Mouse (Mus musculus): ENCODE results near the gene Tpd52l2. TPM values are rescaled to one million over a fixed set of nuclear protein-coding genes. Genes with fewer than 3 reads are reported as not detected.
A peak's percentile ranks its signal among the peaks of the same experiment; 100 is the strongest.

Tpd52l2 gene
- total and polyA plus RNA-seq, 2 experiments = 18.8 to 27.1 TPM

GRCm38 (mm10) chr2:181497548-181497875 lies 570 bp downstream of the Tpd52l2 start:
- H3K36me3 ChIP-seq (ENCODE audit: control insufficient read depth, insufficient read depth, low read length) = peaks cover 21% of the 10 kb centered on the region
- H3K4me3 ChIP-seq (ENCODE audit: insufficient read depth, low read depth, low read length) = peak overlapping the region; percentile 91
- H3K9ac ChIP-seq (ENCODE audit: low read depth, low read length) = peak overlapping the region; percentile 95
- TF ChIP-seq CTCF (IDR thresholded peaks at IDR 0.05; ENCODE audit: low read depth, low read length) (0 out of 2 replicates have a peak, but pooled peaks have one; percentile 2), POLR2A (IDR thresholded peaks at IDR 0.05; ENCODE audit: extremely low read depth, insufficient read depth, low read length) (no peak)
- peak overlapping the region; percentile 93 for H3K27ac ChIP-seq (replicated peaks; ENCODE audit: insufficient read depth, low read depth, low read length)
- H3K4me1 ChIP-seq (ENCODE audit: control insufficient read depth, insufficient read depth, low read length) = peaks cover 4% of the 10 kb centered on the region; the same call in 1 of the 2 replicates
- peaks cover 5% of the 10 kb centered on the region; the same call in 1 of the 2 replicates for H3K79me2 ChIP-seq (ENCODE audit: control insufficient read depth, insufficient read depth, low read length)
- DNase-seq (ENCODE audit: extremely low read depth, low read depth, low spot score) = no peak
- H3K27me3 ChIP-seq (ENCODE audit: control insufficient read depth, insufficient read depth, low read length) = no peaks in the 10 kb centered on the region
- 2% methylated on average over 12 of the region's 12 CpGs for WGBS

GRCm38 (mm10) chr2:181498644-181499043 lies 1.7 kb downstream of the Tpd52l2 start:
- peaks cover 5% of the 10 kb centered on the region; the same call in 1 of the 2 replicates for H3K79me2 ChIP-seq (ENCODE audit: control insufficient read depth, insufficient read depth, low read length)
- WGBS = 42% methylated on average over 4 of the region's 4 CpGs
- H3K36me3 ChIP-seq (ENCODE audit: control insufficient read depth, insufficient read depth, low read length) = peaks cover 27% of the 10 kb centered on the region
- H3K27ac ChIP-seq (replicated peaks; ENCODE audit: insufficient read depth, low read depth, low read length) = no peak overlapping the region
- peaks cover 4% of the 10 kb centered on the region; the same call in 1 of the 2 replicates for H3K4me1 ChIP-seq (ENCODE audit: control insufficient read depth, insufficient read depth, low read length)
- no peak overlapping the region for H3K4me3 ChIP-seq (ENCODE audit: insufficient read depth, low read depth, low read length)
- H3K9ac ChIP-seq (ENCODE audit: low read depth, low read length) = no peak overlapping the region
- TF ChIP-seq CTCF (IDR thresholded peaks at IDR 0.05; ENCODE audit: low read depth, low read length) (no peak), POLR2A (IDR thresholded peaks at IDR 0.05; ENCODE audit: extremely low read depth, insufficient read depth, low read length) (no peak)
- peak; percentile 7 for DNase-seq (ENCODE audit: extremely low read depth, low read depth, low spot score)
- H3K27me3 ChIP-seq (ENCODE audit: control insufficient read depth, insufficient read depth, low read length) = no peaks in the 10 kb centered on the region

- DNase-seq (ENCODE audit: extremely low read depth, low read depth, low spot score) = no peak
- no peak overlapping the region for H3K9ac ChIP-seq (ENCODE audit: low read depth, low read length)
Observed at GRCm38 (mm10) chr2:181509191-181509590, 12.2 kb downstream of the Tpd52l2 start.

GRCm38 (mm10) chr2:181511231-181511630 lies 14.3 kb downstream of the Tpd52l2 start:
- WGBS = 97% methylated on average over 8 of the region's 8 CpGs
- Histone ChIP-seq H3K36me3 (ENCODE audit: control insufficient read depth, insufficient read depth, low read length) (peaks cover 71% of the 10 kb centered on the region), H3K79me2 (ENCODE audit: control insufficient read depth, insufficient read depth, low read length) (peaks cover 3% of the 10 kb centered on the region; the same call in 1 of the 2 replicates), H3K4me1 (ENCODE audit: control insufficient read depth, insufficient read depth, low read length) (no peaks in the 10 kb centered on the region), H3K4me3 (ENCODE audit: insufficient read depth, low read depth, low read length) (no peak overlapping the region), H3K27me3 (ENCODE audit: control insufficient read depth, insufficient read depth, low read length) (no peaks in the 10 kb centered on the region), H3K9ac (ENCODE audit: low read depth, low read length) (no peak overlapping the region), H3K27ac (replicated peaks; ENCODE audit: insufficient read depth, low read depth, low read length) (no peak overlapping the region)
- no peak for TF ChIP-seq CTCF (IDR thresholded peaks at IDR 0.05; ENCODE audit: low read depth, low read length)
- no peak for TF ChIP-seq POLR2A (IDR thresholded peaks at IDR 0.05; ENCODE audit: extremely low read depth, insufficient read depth, low read length)
- DNase-seq (ENCODE audit: extremely low read depth, low read depth, low spot score) = no peak

More at GRCm38 (mm10) chr2:181509191-181509590, 12.2 kb downstream of the Tpd52l2 start:
- WGBS = 96% methylated on average over 2 of the region's 2 CpGs
- Histone ChIP-seq H3K27me3 (ENCODE audit: control insufficient read depth, insufficient read depth, low read length) (no peaks in the 10 kb centered on the region), H3K27ac (replicated peaks; ENCODE audit: insufficient read depth, low read depth, low read length) (no peak overlapping the region), H3K36me3 (ENCODE audit: control insufficient read depth, insufficient read depth, low read length) (peaks cover 66% of the 10 kb centered on the region), H3K4me3 (ENCODE audit: insufficient read depth, low read depth, low read length) (no peak overlapping the region), H3K79me2 (ENCODE audit: control insufficient read depth, insufficient read depth, low read length) (peaks cover 3% of the 10 kb centered on the region; the same call in 1 of the 2 replicates), H3K4me1 (ENCODE audit: control insufficient read depth, insufficient read depth, low read length) (no peaks in the 10 kb centered on the region)
- TF ChIP-seq CTCF (IDR thresholded peaks at IDR 0.05; ENCODE audit: low read depth, low read length) (no peak), POLR2A (IDR thresholded peaks at IDR 0.05; ENCODE audit: extremely low read depth, insufficient read depth, low read length) (no peak)

GRCm38 (mm10) chr2:181519201-181519600 lies 22.3 kb downstream of the Tpd52l2 start:
- no peak overlapping the region; the same call in none of the 2 replicates for H3K27ac ChIP-seq (replicated peaks; ENCODE audit: insufficient read depth, low read depth, low read length)
- TF ChIP-seq POLR2A (IDR thresholded peaks at IDR 0.05; ENCODE audit: extremely low read depth, insufficient read depth, low read length) = no peak
- TF ChIP-seq CTCF (IDR thresholded peaks at IDR 0.05; ENCODE audit: low read depth, low read length) = no peak
- no peak overlapping the region; the same call in 1 of the 2 replicates for H3K9ac ChIP-seq (ENCODE audit: low read depth, low read length)
- whole genome bisulfite sequencing = 79% methylated on average over 3 of the region's 3 CpGs
- peaks cover 15% of the 10 kb centered on the region for H3K4me1 ChIP-seq (ENCODE audit: control insufficient read depth, insufficient read depth, low read length)
- DNase-seq (ENCODE audit: extremely low read depth, low read depth, low spot score) = no peak
- H3K4me3 ChIP-seq (ENCODE audit: insufficient read depth, low read depth, low read length) = peak overlapping the region; percentile 98; the same call in 1 of the 2 replicates
- H3K36me3 ChIP-seq (ENCODE audit: control insufficient read depth, insufficient read depth, low read length) = peaks cover 24% of the 10 kb centered on the region
- peaks cover 29% of the 10 kb centered on the region for H3K79me2 ChIP-seq (ENCODE audit: control insufficient read depth, insufficient read depth, low read length)
- no peaks in the 10 kb centered on the region for H3K27me3 ChIP-seq (ENCODE audit: control insufficient read depth, insufficient read depth, low read length)

Data from liver, adult 2 months (tissue).